Mouse (Mus musculus): ENCODE data around the gene Krt2.

The Krt2 gene

GRCm38 (mm10) chr15:101817875-101818274, at the start of gene Krt2:
Gene Krt2 (minus strand): TSS chr15:101818169.
- no peak for DNase-seq (ENCODE audit: low spot score in 2 of 2)

- peak in 1 of 2 experiments; percentile 55 for DNase-seq (ENCODE audit: low spot score in 2 of 2)
These were observed 48.8 kb upstream of the Krt2 start for GRCm38 (mm10) chr15:101866754-101867153.

GRCm38 (mm10) chr15:101860421-101861130, 42.6 kb upstream of the Krt2 start:
- DNase-seq (ENCODE audit: low spot score in 2 of 2), result no peak

- DNase-seq (ENCODE audit: low spot score in 2 of 2), result peak in 1 of 2 experiments; percentile 57
These were observed 41.8 kb upstream of the Krt2 start for GRCm38 (mm10) chr15:101859735-101860170.

GRCm38 (mm10) chr15:101858673-101859425, 40.9 kb upstream of the Krt2 start:
- no peak for DNase-seq (ENCODE audit: low spot score in 2 of 2)

GRCm38 (mm10) chr15:101856696-101857095, 38.7 kb upstream of the Krt2 start:
- DNase-seq (ENCODE audit: low spot score in 2 of 2), result no peak

GRCm38 (mm10) chr15:101855732-101856131, 37.8 kb upstream of the Krt2 start:
- DNase-seq (ENCODE audit: low spot score in 2 of 2), result no peak

- DNase-seq (ENCODE audit: low spot score in 2 of 2), result no peak
These were observed 36.3 kb upstream of the Krt2 start for GRCm38 (mm10) chr15:101854294-101854693.

- DNase-seq (ENCODE audit: low spot score in 2 of 2), result no peak
These were observed 34.6 kb upstream of the Krt2 start for GRCm38 (mm10) chr15:101852571-101852970.

- no peak for DNase-seq (ENCODE audit: low spot score in 2 of 2)
These were observed 32.7 kb upstream of the Krt2 start, which contains the start of gene Krt1 for GRCm38 (mm10) chr15:101850694-101851093. Gene Krt1 (minus strand): TSS chr15:101850794.

GRCm38 (mm10) chr15:101845971-101846403, 28.0 kb upstream of the Krt2 start:
- peak in 1 of 2 experiments; percentile 52 for DNase-seq (ENCODE audit: low spot score in 2 of 2)

- no peak for DNase-seq (ENCODE audit: low spot score in 2 of 2)
These were observed 25.2 kb upstream of the Krt2 start for GRCm38 (mm10) chr15:101843192-101843591.

GRCm38 (mm10) chr15:101834784-101835328, 16.9 kb upstream of the Krt2 start:
- DNase-seq (ENCODE audit: low spot score in 2 of 2), result no peak

GRCm38 (mm10) chr15:101833131-101833530, 15.2 kb upstream of the Krt2 start:
- DNase-seq (ENCODE audit: low spot score in 2 of 2), result no peak

- DNase-seq (ENCODE audit: low spot score in 2 of 2), result no peak
These were observed 11.5 kb upstream of the Krt2 start for GRCm38 (mm10) chr15:101829441-101829840.

- DNase-seq (ENCODE audit: low spot score in 2 of 2), result no peak
These were observed 3.8 kb upstream of the Krt2 start for GRCm38 (mm10) chr15:101821786-101822185.

GRCm38 (mm10) chr15:101803052-101803822, 14.7 kb downstream of the Krt2 start:
- DNase-seq (ENCODE audit: low spot score in 2 of 2), result peak; percentile 54 to 55

- DNase-seq (ENCODE audit: low spot score in 2 of 2), result no peak
These were observed 15.6 kb downstream of the Krt2 start, which contains the start of gene Krt73 for GRCm38 (mm10) chr15:101802296-101802835. Gene Krt73 (minus strand): TSS chr15:101802346.

GRCm38 (mm10) chr15:101790867-101791266, 27.1 kb downstream of the Krt2 start:
- DNase-seq (ENCODE audit: low spot score in 2 of 2), result no peak

- DNase-seq (ENCODE audit: low spot score in 2 of 2), result no peak
These were observed 31.6 kb downstream of the Krt2 start, which contains the start of gene Krt72 for GRCm38 (mm10) chr15:101786360-101786759. Gene Krt72 (minus strand): TSS chr15:101786460.

- DNase-seq (ENCODE audit: low spot score in 2 of 2), result no peak
These were observed 44.5 kb downstream of the Krt2 start for GRCm38 (mm10) chr15:101773420-101773819.

Measured in left cerebral cortex, adult 9 months (tissue).